Mouse (Mus musculus) hindbrain, postnatal 0 days (tissue): Measurements from ENCODE around the gene Phactr3. TPM values are rescaled to one million over a fixed set of nuclear protein-coding genes. Genes with fewer than 3 reads are reported as not detected.

Source experiments
- ATAC-seq: fragments of 200-750 bp; cut with Nextera tagmentation; 2 replicates; pipeline ENCODE4 v1.8.0; 2017; ENCODE audit warnings: mild to moderate bottlenecking, moderate TSS enrichment, moderate library complexity
- DNase-seq: peaks from one replicate; pipeline ENCODE4 v3.0.0-alpha.2; 2015; ENCODE audit warnings: low spot score
- H3K27ac ChIP-seq: fragments of 300-500 bp; sonication (generic); 2 replicates; pipeline ENCODE4 v1.5.1; 2014; ENCODE audit warnings: mild to moderate bottlenecking
- H3K27me3 ChIP-seq: fragments of 300-500 bp; sonication (generic); 2 replicates; pipeline ENCODE4 v1.6.1; 2014; ENCODE audit warnings: low read length, mixed read lengths; ENCODE audit not compliant: insufficient read depth
- H3K36me3 ChIP-seq: fragments of 300-500 bp; sonication (generic); 2 replicates; pipeline ENCODE4 v1.6.1; 2014; ENCODE audit warnings: low read length, mixed read lengths; ENCODE audit not compliant: insufficient read depth
- H3K4me1 ChIP-seq: fragments of 300-500 bp; sonication (generic); 2 replicates; pipeline ENCODE4 v1.6.1; 2014; ENCODE audit warnings: antibody characterized with exemption, low read length, mixed read lengths; ENCODE audit not compliant: insufficient read depth
- H3K4me2 ChIP-seq: fragments of 300-500 bp; sonication (generic); 2 replicates; pipeline ENCODE4 v1.6.1; 2014; ENCODE audit warnings: low read depth, mild to moderate bottlenecking, low read length, moderate library complexity, mixed read lengths
- H3K4me3 ChIP-seq: fragments of 300-500 bp; sonication (generic); 2 replicates; pipeline ENCODE4 v1.5.1; 2014; ENCODE audit warnings: low read length
- H3K9ac ChIP-seq: fragments of 300-500 bp; sonication (generic); replicated peaks from 2 replicates; pipeline ENCODE4 v1.6.1; 2014; ENCODE audit warnings: mild to moderate bottlenecking, low read length, moderate library complexity, mixed read lengths
- H3K9me3 ChIP-seq: fragments of 300-500 bp; sonication (generic); 2 replicates; pipeline ENCODE4 v1.6.1; 2016; ENCODE audit warnings: low read length, mixed read lengths
- CTCF ChIP-seq: IDR thresholded peaks from 2 replicates; pipeline ENCODE4 v1.5.1; 2016; ENCODE audit warnings: antibody characterized with exemption, control low read depth, low read depth
- WGBS: fragments of 180-500 bp; shearing (Covaris S2); extraction: QIAGEN DNeasy Blood & Tissue Kit; methylation state at CpG from one replicate; pipeline ENCODE4 v1.1.7; 2014; 5-methylcytosine and 5-hydroxymethylcytosine counted together
- polyA plus RNA-seq: library from polyadenylated mRNA; unstranded; fragments of >200 nt; fragmentation: Nextera tagmentation; extraction: Ambion mirVana; gene quantifications from 2 replicates; pipeline ENCODE4 v1.2.1, GENCODE M21; 2015
- total RNA-seq: library from RNA; depleted of rRNA; stranded (reverse); fragments of >200 nt; gene quantifications from 2 replicates; pipeline ENCODE4 v1.2.3, GENCODE M21; 2014; rRNA removed

Phactr3 gene
- total and polyA plus RNA-seq, 2 experiments from 2014 or later, result 66.2 to 92.7 TPM

GRCm38 (mm10) chr2:178342597-178342996 is 223.8 kb downstream of the Phactr3 start:
- WGBS, result 88% methylated on average over 4 of the region's 4 CpGs
- Histone ChIP-seq H3K36me3 (no peaks in the 10 kb centered on the region), H3K4me1 (no peaks in the 10 kb centered on the region), H3K9ac (no peak overlapping the region), H3K27ac (no peak overlapping the region), H3K4me2 (no peak overlapping the region), H3K27me3 (no peaks in the 10 kb centered on the region), H3K9me3 (no peaks in the 10 kb centered on the region), H3K4me3 (no peak overlapping the region)
- DNase-seq (no peak), ATAC-seq (no peak)
- no peak for TF ChIP-seq CTCF

Other genes with a start within 250 kb of the Phactr3 start
- gene Gm14327, start 221.9 kb upstream of the Phactr3 start, total RNA-seq, result 1.4 and 3.6 TPM in 2 replicates
- 3.1 and 4.9 TPM in 2 replicates for gene Gm14327, start 221.9 kb upstream of the Phactr3 start, polyA plus RNA-seq
- gene Zfp972, start 193.4 kb upstream of the Phactr3 start, total RNA-seq, result not detected in 2 replicates
- 0.56 TPM in 1 of 2 replicates, not detected in the other for gene Zfp972, start 193.4 kb upstream of the Phactr3 start, polyA plus RNA-seq
- gene Gm14326, start 161.7 kb upstream of the Phactr3 start, total RNA-seq, result 5.0 and 6.9 TPM in 2 replicates
- 21.0 and 24.4 TPM in 2 replicates for gene Gm14326, start 161.7 kb upstream of the Phactr3 start, polyA plus RNA-seq
- 5.5 and 7.1 TPM in 2 replicates for gene Zfp971, start 95.7 kb upstream of the Phactr3 start, total RNA-seq
- gene Zfp971, start 95.7 kb upstream of the Phactr3 start, polyA plus RNA-seq, result 15.0 and 15.8 TPM in 2 replicates
- 12.4 and 13.6 TPM in 2 replicates for gene Zfp931, start 40.5 kb upstream of the Phactr3 start, total RNA-seq
- 15.9 and 16.0 TPM in 2 replicates for gene Zfp931, start 40.5 kb upstream of the Phactr3 start, polyA plus RNA-seq